In genomic region chr9:123539823-123540222, GRCm38 (mm10) we compare ENCODE assay signal across 15 mouse cellular contexts.
"Had no signal": no experiment of that assay in that cellular context is flagged by ENCODE, and none has a peak within 500 bp of the region (broad histone marks: within the 10 kb centered on the region; RNA-seq: fewer than 3 reads in every experiment).

No protein-coding gene starts in this region.

- H3K27me3 ChIP-seq: limb, embryonic 15.5 days; liver, embryonic 12.5 days; neural tube, embryonic 15.5 days had no signal

- ATAC-seq: liver, embryonic 12.5 days had no signal

- H3K4me2 ChIP-seq: limb, embryonic 15.5 days; liver, embryonic 12.5 days; lung, embryonic 14.5 days; neural tube, embryonic 15.5 days had no signal

- H3K4me3 ChIP-seq: limb, embryonic 15.5 days; liver, embryonic 12.5 days; midbrain, embryonic 10.5 days; myocyte; neural tube, embryonic 15.5 days had no signal

- H3K9ac ChIP-seq: limb, embryonic 15.5 days; liver, embryonic 12.5 days; lung, embryonic 14.5 days; neural tube, embryonic 15.5 days had no signal

- DNase-seq: layer of hippocampus, adult 9-11 months; layer of hippocampus, postnatal 36 days; lung, embryonic 14.5 days; lung, postnatal 10 days; lung, postnatal 4 days; midbrain, embryonic 14.5 days; right cerebral cortex, postnatal 4 days; spleen, adult 18-20 months; thymus, adult 18-20 months; thymus, postnatal 14 days had no signal

- H3K9me3 ChIP-seq: limb, embryonic 15.5 days; liver, embryonic 12.5 days; midbrain, embryonic 10.5 days; neural tube, embryonic 15.5 days had no signal

- H3K4me1 ChIP-seq: limb, embryonic 15.5 days; midbrain, embryonic 10.5 days had no signal

- H3K27ac ChIP-seq: limb, embryonic 15.5 days; liver, embryonic 12.5 days; midbrain, embryonic 10.5 days; neural tube, embryonic 15.5 days had no signal
